Mouse (Mus musculus) erythroblast, embryonic 14.5 days (primary cell): Measurements from ENCODE around the gene Zfp445.

Experiments
- GATA1 ChIP-seq: IDR thresholded peaks from 2 replicates; pipeline ENCODE4 v1.6.1; 2012; ENCODE audit warnings: low read length, inconsistent platforms, mixed read lengths
- TAL1 ChIP-seq: IDR thresholded peaks from 3 replicates; pipeline ENCODE4 v1.6.1; 2012; ENCODE audit warnings: low read length, inconsistent platforms, mixed read lengths

DNA sequence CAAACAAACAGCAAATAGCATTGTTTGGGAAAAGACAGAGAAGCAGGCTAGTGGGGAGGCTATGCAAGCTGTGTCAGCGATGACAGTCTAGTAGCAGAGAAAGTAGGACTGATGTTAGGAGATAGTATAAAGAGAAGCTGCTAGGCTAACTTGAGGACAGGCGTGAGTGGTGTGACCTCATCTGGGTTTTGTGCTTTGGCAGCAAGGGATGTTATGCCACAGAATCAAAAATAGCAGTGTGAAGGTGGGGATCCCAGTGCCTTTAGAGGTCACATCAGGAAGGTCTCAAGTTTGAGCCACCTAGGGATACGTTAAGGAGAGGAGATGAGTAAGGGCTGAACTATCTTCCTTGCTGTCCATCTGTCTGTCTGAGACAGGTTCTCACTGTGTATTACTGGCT, 55.6 kb downstream of the Zfp445 start:
- TF ChIP-seq GATA1 (no peak), TAL1 (no peak)
